Mouse (Mus musculus): Measurements from ENCODE around the gene Noto. TPM values are rescaled to one million over a fixed set of nuclear protein-coding genes. Genes with fewer than 3 reads are reported as not detected.

The Noto gene
- polyA plus RNA-seq, 1 experiment from 2014 or later, result not detected

DNA sequence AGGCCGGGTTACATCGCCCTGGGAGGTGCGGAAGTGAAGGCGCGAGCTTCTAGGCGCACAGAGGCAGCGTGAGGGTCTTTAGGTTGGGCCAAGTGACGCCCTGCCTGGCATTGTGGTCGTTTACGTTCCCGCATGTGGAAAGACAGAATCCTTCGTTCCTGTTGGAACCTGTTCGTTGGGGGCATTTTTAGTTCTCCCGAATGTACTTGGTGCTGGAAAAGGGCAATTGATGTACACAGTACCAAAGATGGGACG lies 28.7 kb downstream of the Noto start:
- Histone ChIP-seq H3K4me3 (peak overlapping the region; percentile 73), H3K4me2 (replicated peaks) (peak overlapping the region; percentile 95), H3K27ac (replicated peaks) (peak overlapping the region; percentile 86), H3K27me3 (no peaks in the 10 kb centered on the region), H3K9me3 (no peaks in the 10 kb centered on the region), H3K36me3 (no peaks in the 10 kb centered on the region), H3K4me1 (peaks cover 42% of the 10 kb centered on the region), H3K9ac (replicated peaks) (peak overlapping the region; percentile 89)
- no peak for ATAC-seq (ENCODE audit: low FRiP score, low read depth)
- WGBS, result 0% methylated on average over 15 of the region's 15 CpGs

DNA sequence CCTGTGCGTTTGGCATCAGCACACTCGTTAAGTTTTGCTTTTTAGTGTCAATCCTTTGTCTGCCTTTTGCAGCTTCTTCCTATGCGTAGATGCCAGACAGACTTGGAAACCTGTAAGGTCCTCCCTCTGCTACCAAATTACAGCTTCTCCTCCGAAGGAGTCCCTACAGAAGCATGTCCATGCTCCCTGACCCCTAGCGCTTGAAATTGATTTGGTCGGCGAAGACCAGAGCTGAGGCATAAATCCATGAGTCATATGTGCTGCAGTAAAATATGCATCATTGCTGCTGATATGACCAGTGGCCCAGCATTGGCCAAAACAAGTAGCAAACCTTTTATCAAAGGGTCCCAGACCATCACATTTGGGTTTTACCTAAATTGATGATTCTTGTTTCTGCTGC lies 29.1 kb downstream of the Noto start:
- no peaks in the 10 kb centered on the region for H3K9me3 ChIP-seq
- peak overlapping the region; percentile 73 for H3K4me3 ChIP-seq
- H3K4me2 ChIP-seq (replicated peaks), result peak overlapping the region; percentile 95
- 0 out of 2 replicates have a peak overlapping the region, but pooled peaks have one; percentile 86 for H3K27ac ChIP-seq (replicated peaks)
- peak overlapping the region; percentile 89 for H3K9ac ChIP-seq (replicated peaks)
- no peak for ATAC-seq (ENCODE audit: low FRiP score, low read depth)
- WGBS, result 15% methylated on average over 7 of the region's 7 CpGs
- peaks cover 42% of the 10 kb centered on the region for H3K4me1 ChIP-seq
- no peaks in the 10 kb centered on the region for H3K27me3 ChIP-seq
- H3K36me3 ChIP-seq, result no peaks in the 10 kb centered on the region

DNA sequence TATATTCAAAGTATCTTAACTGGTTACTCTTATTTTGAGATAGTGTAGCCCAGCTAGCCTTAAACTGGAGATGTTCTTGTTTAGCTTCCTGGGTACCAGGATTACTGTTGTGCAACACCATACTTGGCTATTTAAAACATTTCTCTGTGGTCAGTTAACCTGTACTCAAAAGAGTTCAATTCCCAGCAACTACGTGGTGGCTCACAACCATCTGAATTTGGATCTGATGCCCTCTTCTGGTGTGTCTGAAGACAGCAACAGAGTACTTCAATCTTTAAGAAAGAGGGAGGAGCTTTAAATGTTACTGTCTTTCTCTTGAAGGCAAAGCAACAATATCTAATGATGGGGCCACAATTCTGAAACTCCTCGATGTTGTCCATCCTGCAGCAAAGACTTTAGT lies 35.9 kb downstream of the Noto start:
- H3K4me3 ChIP-seq, result no peak overlapping the region
- no peak overlapping the region for H3K4me2 ChIP-seq (replicated peaks)
- no peak overlapping the region for H3K9ac ChIP-seq (replicated peaks)
- 91% methylated on average over 2 of the region's 2 CpGs for WGBS
- no peak overlapping the region for H3K27ac ChIP-seq (replicated peaks)
- H3K4me1 ChIP-seq, result peaks cover 15% of the 10 kb centered on the region
- ATAC-seq (ENCODE audit: low FRiP score, low read depth), result no peak
- H3K9me3 ChIP-seq, result no peaks in the 10 kb centered on the region
- H3K27me3 ChIP-seq, result no peaks in the 10 kb centered on the region
- peaks cover 56% of the 10 kb centered on the region for H3K36me3 ChIP-seq

DNA sequence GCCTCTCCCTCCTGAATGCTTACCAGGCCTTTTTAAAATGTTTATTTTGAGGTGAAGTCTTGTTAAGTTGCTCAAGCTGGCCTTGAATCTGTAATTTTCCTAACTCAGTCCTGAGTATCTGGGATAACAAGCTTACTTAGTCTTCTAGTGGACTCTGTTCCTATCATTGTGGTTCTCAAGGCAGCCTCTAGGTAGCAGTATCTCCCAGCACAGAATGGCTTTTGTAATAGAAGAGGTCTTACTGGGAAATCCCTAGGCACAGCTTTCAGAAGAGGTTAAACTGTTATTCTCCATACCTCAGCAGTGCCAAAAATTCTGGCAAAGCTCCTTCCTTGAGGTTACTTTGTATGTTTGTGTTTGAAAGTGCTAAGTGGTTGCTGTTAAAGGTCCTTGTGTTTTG lies 41.7 kb downstream of the Noto start:
- H3K9ac ChIP-seq (replicated peaks), result no peak overlapping the region
- no peaks in the 10 kb centered on the region for H3K27me3 ChIP-seq
- ATAC-seq (ENCODE audit: low FRiP score, low read depth), result no peak
- H3K27ac ChIP-seq (replicated peaks), result no peak overlapping the region
- H3K4me2 ChIP-seq (replicated peaks), result no peak overlapping the region
- H3K4me3 ChIP-seq, result no peak overlapping the region
- no peaks in the 10 kb centered on the region for H3K9me3 ChIP-seq
- H3K36me3 ChIP-seq, result peaks cover 94% of the 10 kb centered on the region
- no peaks in the 10 kb centered on the region for H3K4me1 ChIP-seq

DNA sequence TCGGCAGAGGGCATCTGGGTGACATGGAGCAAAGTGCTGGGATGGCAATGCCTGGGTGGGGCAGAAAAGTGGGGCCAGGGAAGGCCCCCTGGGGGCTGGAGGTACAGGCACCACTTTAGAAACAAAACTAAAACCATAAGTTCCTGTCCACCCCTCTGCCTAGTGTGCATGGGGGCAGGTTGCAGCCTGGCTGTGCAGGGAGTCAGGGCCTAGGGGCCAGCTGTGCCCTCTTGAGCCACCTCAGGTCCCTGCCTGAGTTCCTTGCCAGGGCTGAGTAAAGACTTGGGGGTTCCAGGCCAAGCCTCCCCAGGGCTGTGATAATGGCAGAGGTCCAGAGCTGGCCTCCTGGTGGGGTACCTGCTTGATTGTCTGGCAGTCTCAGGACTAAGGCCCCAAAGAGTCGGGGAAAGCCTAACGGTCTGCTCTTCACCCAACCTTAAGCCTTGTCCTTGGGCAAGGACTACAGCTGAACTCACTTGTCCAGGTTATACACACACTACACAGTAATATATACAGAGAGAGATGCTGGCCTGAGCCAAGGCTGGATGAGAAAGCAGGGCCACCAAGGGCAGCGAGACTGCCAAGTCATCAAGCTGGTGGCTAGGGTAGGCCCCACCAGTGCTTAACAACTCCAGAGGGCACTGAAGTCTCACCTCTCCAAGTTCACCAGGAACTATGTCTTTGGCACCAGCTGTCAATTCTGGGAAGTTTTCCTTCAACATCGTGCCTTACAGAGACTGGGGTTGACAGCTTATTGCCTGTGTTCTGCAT lies 46.2 kb downstream of the Noto start:
- Histone ChIP-seq H3K36me3 (peaks cover 51% of the 10 kb centered on the region), H3K27ac (replicated peaks) (no peak overlapping the region), H3K27me3 (no peaks in the 10 kb centered on the region), H3K4me2 (replicated peaks) (no peak overlapping the region), H3K4me1 (peaks cover 3% of the 10 kb centered on the region; the same call in 1 of the 2 replicates), H3K4me3 (no peak overlapping the region), H3K9ac (replicated peaks) (no peak overlapping the region), H3K9me3 (no peaks in the 10 kb centered on the region)
- ATAC-seq (ENCODE audit: low FRiP score, low read depth), result no peak
- 77% methylated on average over 5 of the region's 5 CpGs for WGBS

DNA sequence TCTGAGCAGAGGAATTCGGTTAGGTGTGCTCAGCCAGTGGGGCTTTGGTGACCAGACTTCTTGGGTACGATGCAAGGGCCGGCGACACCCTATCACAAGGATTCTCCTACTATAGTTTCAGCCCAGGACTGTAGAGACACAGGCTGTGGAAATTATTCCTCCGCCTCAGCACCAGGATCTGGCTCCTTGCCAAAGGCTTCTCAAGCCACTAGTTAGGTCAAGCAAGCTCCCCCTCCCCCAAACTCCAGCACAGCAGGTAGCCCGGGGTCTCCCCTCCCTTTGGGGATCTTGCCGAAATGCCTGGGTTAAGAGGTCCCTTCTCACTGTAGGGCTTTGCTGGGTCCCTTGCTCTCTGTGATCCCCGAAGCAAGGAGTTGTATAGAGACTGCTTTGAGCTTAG lies 48.3 kb downstream of the Noto start:
- Histone ChIP-seq H3K36me3 (peaks cover 30% of the 10 kb centered on the region), H3K4me1 (peaks cover 3% of the 10 kb centered on the region; the same call in 1 of the 2 replicates), H3K9ac (replicated peaks) (no peak overlapping the region), H3K27me3 (no peaks in the 10 kb centered on the region), H3K27ac (replicated peaks) (no peak overlapping the region), H3K9me3 (no peaks in the 10 kb centered on the region), H3K4me3 (no peak overlapping the region), H3K4me2 (replicated peaks) (no peak overlapping the region)
- no peak for ATAC-seq (ENCODE audit: low FRiP score, low read depth)
- 66% methylated on average over 8 of the region's 8 CpGs for WGBS

DNA sequence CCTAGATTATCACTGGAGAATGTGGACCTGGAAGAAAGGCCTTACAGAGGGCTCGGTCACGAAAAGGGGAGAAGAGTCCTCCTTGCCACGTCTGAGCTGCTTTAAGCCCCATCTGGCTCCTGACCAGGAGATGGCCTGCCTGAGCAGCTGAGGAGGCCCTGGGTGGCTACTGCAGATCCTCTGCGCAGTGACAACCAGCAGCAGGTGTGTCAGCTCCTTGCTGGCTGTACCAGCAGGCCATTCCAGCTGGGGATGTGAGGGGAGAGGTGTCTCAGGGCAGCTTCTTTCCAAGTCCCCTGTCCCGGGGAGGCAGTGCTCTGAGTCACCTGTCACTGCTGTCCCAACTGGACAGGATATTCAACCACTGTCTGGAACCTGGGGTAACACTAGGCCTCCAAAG lies 48.9 kb downstream of the Noto start:
- H3K27me3 ChIP-seq, result peaks cover 2% of the 10 kb centered on the region; the same call in 1 of the 2 replicates
- no peak overlapping the region for H3K9ac ChIP-seq (replicated peaks)
- ATAC-seq (ENCODE audit: low FRiP score, low read depth), result no peak
- WGBS, result 50% methylated on average over 5 of the region's 5 CpGs
- no peak overlapping the region for H3K4me2 ChIP-seq (replicated peaks)
- no peak overlapping the region for H3K4me3 ChIP-seq
- no peak overlapping the region for H3K27ac ChIP-seq (replicated peaks)
- H3K9me3 ChIP-seq, result no peaks in the 10 kb centered on the region
- peaks cover 24% of the 10 kb centered on the region for H3K36me3 ChIP-seq
- peaks cover 3% of the 10 kb centered on the region; the same call in 1 of the 2 replicates for H3K4me1 ChIP-seq

DNA sequence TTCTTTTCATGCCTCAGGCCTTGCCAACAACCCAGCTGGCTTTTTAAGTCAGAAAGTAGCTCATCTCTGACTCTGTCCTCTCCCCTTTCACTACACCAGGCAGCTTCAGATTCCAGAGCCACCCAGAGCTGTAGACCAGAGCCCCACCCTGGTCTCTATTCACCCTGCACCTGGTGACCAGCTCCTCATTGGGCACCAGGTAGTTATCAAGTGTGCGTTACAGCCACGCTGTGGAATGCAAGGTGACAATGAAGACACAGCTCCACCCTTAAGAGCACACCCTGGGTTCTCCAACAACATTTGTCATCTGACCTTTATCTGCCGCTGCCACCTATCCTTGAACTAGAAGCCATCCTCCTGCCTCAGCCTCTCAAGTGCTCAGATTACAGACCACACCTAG lies 51.9 kb downstream of the Noto start:
- ATAC-seq (ENCODE audit: low FRiP score, low read depth), result no peak
- Histone ChIP-seq H3K27ac (replicated peaks) (no peak overlapping the region), H3K36me3 (no peaks in the 10 kb centered on the region; the same call in 1 of the 2 replicates), H3K27me3 (peaks cover 9% of the 10 kb centered on the region), H3K4me3 (no peak overlapping the region), H3K9me3 (no peaks in the 10 kb centered on the region), H3K4me2 (replicated peaks) (no peak overlapping the region), H3K4me1 (peaks cover 3% of the 10 kb centered on the region; the same call in 1 of the 2 replicates), H3K9ac (replicated peaks) (no peak overlapping the region)
- 92% methylated on average over 3 of the region's 3 CpGs for WGBS

DNA sequence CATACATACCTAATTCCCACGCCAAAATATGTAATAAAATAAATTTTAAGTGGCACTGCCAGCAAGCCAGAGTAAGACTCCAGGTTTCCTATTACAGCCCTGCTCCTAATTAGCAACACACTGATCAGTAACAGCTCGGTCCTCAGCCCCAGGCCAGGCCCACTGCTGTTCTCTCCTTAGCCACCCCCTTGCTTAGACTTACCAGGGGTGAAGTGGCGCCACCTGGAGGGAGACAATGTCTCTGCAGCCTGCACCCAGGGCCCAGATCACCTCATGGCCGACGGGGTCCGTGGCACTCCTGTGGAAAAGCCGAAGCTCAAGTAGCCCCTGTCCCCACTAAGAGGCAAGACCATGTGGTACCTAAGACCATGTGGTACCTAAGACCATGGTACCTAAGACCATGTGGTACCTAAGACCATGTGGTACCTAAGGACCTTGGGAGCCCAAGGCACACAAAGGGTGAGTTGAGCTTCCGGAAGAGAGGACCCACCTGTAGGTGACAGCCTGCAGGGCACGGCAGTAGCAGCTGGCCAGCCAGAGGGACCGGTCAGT lies 53.8 kb downstream of the Noto start:
- H3K27me3 ChIP-seq, result peaks cover 17% of the 10 kb centered on the region
- peak; percentile 49; the same call in 1 of the 2 replicates for ATAC-seq (ENCODE audit: low FRiP score, low read depth)
- no peak overlapping the region for H3K27ac ChIP-seq (replicated peaks)
- no peak overlapping the region for H3K4me2 ChIP-seq (replicated peaks)
- H3K4me1 ChIP-seq, result no peaks in the 10 kb centered on the region
- H3K9ac ChIP-seq (replicated peaks), result no peak overlapping the region
- no peak overlapping the region for H3K4me3 ChIP-seq
- WGBS, result 47% methylated on average over 10 of the region's 10 CpGs
- no peaks in the 10 kb centered on the region; the same call in 1 of the 2 replicates for H3K36me3 ChIP-seq
- H3K9me3 ChIP-seq, result no peaks in the 10 kb centered on the region

DNA sequence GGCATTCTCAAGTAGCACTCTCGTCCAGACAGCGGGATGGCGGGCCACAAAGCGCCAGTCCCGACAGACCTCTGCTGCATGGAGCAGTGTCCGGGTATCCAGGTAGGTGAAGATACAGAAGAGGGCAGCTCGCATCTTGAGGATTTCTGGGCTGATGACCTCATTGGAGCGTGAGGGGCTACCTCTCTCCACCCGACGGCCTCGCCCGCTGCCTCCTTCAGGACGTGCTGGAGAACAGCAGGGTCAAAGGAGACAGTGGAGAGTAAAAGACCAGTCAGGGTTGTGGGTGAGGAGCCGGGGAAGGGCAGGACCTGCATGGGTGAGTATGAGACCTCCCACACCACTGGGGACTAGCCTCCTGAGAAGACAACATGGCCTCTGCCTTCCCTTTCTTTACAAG lies 54.7 kb downstream of the Noto start:
- H3K27me3 ChIP-seq, result peaks cover 27% of the 10 kb centered on the region
- no peak overlapping the region for H3K4me2 ChIP-seq (replicated peaks)
- H3K4me3 ChIP-seq, result no peak overlapping the region

More for the DNA sequence above, 54.7 kb downstream of the Noto start:
- Histone ChIP-seq H3K9me3 (no peaks in the 10 kb centered on the region), H3K27ac (replicated peaks) (no peak overlapping the region), H3K9ac (replicated peaks) (no peak overlapping the region), H3K36me3 (no peaks in the 10 kb centered on the region; the same call in 1 of the 2 replicates), H3K4me1 (no peaks in the 10 kb centered on the region)
- ATAC-seq (ENCODE audit: low FRiP score, low read depth), result no peak
- WGBS, result 38% methylated on average over 14 of the region's 14 CpGs
